Mouse (Mus musculus): ENCODE measurements at regions not wholly inside any gene's neighbourhood (a gene's known extent, or its start where the extent isn't known, plus 50 kb on each side); places are given as distances from the start of the nearest gene placed in this dataset.

- DNase-seq = no peak
These were observed 85.5 kb upstream of the Rnd3 start for GRCm38 (mm10) chr2:51234427-51234826.

DNA sequence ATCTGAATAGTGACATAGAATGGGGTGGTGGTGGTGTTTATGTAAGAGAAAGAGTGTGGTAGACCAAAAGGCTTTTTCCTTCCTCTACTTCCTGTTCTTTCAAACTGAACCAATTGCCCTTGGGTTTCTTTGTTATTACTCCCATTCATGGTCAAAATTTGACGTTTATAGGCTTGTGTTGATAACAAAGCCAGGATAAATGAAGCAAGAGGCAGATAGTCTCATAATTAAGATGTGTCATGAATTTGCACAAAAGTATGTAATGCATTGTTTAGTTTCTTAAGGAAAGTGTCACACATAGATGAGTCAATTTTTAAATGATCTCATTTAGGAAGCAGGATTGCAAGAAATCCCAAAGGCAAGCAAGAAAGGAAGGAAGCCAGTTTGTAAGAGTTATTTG is 73.9 kb upstream of the Rnd3 start:
- DNase-seq = no peak

DNA sequence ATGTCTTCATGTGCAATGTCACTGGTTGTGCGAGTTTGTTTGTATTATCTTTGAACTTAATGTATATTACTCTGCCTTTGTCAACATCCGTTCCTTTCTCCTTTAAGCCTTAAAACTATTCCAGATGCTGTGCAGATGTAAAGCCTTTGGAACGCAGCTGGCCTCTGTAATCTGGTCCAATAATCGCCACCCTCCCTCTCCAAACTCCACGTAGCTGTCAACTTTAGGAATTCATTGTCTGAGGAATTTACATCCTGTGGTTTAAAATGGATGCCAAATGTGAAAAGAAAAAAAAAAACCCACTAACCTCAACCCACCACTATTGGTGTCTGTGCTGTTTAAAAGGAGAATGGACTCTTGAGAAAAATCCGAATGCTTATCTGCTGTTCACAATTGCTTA is 70.8 kb upstream of the Rnd3 start:
- DNase-seq = no peak

DNA sequence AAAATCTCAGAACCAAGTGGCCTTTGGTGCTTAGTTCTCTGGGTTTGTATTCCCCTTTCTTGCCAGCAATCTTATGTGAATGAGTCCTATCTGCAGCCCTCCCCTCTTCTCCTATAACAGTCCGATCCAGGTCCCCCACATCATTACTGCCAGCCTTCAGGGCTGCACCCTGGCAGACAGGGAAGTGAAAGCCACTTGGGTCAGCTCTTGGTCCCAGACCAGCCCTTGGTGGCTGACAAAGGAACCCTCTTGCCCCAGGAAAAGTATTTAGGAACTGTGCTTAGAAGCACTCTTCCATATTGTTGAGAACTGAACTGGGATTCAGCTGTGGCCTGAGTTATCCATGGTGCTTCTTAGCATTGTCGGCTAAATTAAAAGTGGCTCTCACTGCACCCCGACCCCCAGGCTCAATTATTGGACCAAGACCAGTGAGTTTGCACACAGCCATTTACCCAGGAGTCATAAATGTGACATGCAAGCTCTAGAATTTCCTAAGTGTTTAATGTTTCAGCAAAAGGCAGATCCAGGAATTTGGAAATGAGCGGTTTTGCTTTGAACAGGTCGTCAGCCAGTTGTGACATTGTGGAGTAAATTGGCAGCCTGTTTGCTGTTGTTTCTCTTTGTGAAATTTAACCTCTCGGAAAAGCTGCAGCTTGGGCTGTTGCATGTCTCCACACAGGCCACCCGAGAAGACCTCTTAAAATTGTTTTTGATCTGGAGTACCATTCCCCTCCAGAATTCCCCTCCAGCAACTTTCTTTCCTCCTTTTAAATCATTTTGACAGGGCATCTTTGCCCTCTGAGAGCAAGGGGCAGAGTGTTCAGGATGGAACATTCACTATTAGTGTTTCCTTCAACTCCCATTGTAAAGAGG is 58.5 kb upstream of the Rnd3 start:
- DNase-seq = no peak

GRCm38 (mm10) chr2:51206332-51206731 is 57.4 kb upstream of the Rnd3 start:
- no peak for DNase-seq
